Mouse (Mus musculus): ENCODE measurements around the gene Cabp4.
A peak's percentile ranks its signal among the peaks of the same experiment; 100 is the strongest.

The Cabp4 gene

DNA sequence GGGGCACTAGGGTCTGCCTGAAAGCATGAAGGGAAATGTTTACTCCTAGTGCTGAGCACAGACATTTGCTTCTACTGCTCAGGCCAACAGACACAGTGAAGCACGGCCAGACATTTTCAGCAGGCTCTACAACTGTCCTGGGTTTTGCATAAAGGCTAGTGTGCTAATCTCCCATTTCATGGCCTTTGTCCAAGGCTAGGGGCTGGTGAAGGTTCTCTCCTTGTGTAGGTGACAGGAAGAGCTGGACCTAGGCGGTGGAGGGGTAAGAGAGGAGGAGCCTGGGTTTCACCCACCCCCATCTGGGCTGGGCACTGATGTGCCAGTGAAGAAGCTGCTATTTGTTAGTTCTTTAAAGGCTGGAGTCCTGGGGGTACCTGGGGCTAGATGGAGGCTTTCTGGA, 20.9 kb upstream of the Cabp4 start:
- DNase-seq (ENCODE audit: low read depth, low spot score) = no peak

DNA sequence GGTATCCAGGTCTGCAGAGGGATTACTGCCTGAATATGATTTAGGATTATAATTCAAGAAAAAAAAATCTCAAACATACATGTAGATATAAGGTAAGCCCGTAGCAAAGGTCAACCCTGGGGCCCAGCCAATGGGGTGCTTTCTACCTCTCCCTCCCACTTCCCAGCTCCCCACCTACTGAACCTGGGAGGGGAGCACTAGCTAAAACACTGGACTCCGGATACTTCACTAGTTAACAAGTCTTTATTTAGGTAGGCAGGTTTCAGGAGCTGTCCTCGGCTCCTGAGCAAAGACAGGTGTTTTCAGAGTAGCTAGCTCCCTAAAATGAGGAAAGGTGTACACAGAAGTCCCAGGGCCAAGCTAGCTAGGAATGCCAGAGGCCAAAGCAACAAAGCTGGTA, 20.3 kb upstream of the Cabp4 start:
- DNase-seq (ENCODE audit: low read depth, low spot score) = no peak

- DNase-seq (ENCODE audit: low read depth, low spot score) = no peak
Measured at GRCm38 (mm10) chr19:4163543-4163887, 19.7 kb upstream of the Cabp4 start.

DNA sequence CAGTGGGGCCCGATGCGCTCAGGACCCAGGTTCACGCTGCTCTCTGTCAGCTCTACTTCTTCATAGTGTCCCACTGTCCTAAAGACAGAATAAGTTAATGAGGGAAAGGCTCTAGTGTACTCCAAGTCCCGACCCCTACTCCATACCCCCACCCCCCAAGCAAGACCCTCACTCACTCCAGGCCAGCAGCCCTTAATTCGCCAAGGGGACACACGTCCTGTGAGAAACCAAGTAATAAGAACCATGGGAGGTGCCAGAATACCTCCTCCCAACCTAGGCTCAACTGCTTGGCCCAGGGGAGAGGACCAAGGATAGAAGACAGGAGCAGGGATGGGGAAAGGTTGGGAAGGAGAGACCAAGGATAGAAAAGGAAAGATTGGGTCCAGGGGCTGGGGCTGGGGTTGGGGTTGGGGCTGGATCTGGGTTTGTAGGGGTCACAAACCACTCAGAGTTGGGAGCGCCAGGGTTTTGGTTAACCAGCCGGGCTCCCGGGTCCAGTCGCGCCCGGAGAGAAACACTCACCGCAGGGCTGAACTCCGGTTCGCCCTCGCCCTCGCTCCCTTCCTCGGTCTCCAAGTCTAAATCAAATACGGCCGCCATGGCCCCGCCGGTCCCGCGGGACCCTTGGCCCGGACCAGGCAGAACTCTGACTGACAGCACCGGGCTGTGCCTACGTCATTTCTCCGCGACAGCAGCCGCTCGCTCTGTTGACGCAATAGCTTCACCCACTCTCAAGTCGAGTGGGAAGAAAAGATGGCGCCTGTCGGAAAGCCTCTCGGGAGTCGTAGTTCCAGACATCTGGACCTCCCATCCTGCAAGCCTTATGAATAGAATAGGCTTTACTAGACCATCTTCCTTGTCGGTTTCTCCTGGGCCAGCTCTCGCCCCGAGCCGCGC, 19.1 kb upstream of the Cabp4 start, which contains the start of gene Rps6kb2:
Gene Rps6kb2, minus strand, starts transcription at position 709 of the 897 bp plus-strand sequence.
- DNase-seq (ENCODE audit: low read depth, low spot score) = peak; percentile 99

- DNase-seq (ENCODE audit: low read depth, low spot score) = no peak
Measured at GRCm38 (mm10) chr19:4159049-4159448, 15.2 kb upstream of the Cabp4 start.

GRCm38 (mm10) chr19:4156771-4157170, 12.9 kb upstream of the Cabp4 start:
- no peak for DNase-seq (ENCODE audit: low read depth, low spot score)

DNA sequence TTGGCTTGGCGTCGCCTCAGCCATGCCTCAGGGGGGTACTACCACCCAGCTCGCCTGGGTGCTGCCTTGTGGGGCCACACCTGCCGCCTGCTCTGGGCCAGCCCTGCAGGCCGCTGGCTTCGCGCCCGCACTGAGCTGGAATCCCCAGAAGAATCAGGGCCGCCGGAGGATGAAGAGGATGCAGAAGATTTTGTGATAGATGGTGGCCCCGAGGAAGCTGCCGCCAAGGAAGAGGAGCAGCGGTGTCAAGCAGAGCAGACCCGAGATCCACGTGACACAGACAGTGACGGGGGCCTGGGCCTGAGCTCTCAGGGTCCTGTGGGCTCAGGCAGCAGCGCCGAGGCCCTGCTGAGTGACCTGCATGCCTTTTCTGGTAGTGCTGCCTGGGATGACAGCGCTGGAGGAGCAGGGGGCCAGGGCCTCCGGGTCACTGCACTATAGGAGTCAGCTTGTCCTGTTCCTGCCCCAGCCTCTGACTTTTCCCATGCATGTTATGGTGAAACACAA, 12.3 kb upstream of the Cabp4 start:
- no peak for DNase-seq (ENCODE audit: low read depth, low spot score)

DNA sequence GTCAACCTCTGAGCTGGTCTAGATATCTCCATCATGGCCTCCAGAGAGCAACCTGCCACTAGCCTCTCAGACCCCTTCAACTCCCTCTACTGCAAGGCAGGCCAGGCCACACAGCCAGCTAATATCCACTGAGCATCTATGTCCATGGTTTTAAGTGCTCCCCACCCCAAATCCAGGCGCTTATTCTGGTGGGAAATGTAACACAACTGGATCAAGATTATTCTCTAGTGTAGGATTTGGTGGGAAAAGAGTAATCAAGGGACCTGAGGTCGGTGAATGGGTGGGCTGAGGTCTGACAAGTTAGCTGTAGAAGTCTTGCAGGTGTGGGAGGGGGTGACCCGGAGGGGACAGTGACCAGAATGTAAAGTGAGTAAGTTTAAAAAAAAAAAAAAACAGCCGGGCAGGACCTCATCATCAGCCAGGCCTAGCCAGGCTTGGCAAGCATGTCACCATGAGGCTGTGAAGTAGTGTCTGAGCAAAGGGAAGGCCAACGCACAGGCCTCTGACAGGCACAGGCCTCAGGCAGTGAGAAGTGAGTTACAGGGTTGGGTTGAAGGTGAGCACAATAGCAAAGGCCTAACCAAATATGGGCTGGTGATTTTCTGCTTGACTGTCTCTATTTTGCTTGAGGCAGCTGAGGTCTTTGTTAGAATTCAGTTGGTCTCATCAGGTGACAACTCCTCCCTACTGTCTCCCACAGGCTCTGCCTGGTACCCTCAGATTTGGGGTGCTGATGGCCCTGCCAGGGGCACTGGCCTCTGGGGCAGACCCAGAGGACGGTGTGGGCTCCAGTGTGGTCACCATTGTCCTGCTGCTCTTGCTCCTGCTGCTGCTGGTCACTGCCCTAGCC, 11.6 kb upstream of the Cabp4 start:
- no peak for DNase-seq (ENCODE audit: low read depth, low spot score)

DNA sequence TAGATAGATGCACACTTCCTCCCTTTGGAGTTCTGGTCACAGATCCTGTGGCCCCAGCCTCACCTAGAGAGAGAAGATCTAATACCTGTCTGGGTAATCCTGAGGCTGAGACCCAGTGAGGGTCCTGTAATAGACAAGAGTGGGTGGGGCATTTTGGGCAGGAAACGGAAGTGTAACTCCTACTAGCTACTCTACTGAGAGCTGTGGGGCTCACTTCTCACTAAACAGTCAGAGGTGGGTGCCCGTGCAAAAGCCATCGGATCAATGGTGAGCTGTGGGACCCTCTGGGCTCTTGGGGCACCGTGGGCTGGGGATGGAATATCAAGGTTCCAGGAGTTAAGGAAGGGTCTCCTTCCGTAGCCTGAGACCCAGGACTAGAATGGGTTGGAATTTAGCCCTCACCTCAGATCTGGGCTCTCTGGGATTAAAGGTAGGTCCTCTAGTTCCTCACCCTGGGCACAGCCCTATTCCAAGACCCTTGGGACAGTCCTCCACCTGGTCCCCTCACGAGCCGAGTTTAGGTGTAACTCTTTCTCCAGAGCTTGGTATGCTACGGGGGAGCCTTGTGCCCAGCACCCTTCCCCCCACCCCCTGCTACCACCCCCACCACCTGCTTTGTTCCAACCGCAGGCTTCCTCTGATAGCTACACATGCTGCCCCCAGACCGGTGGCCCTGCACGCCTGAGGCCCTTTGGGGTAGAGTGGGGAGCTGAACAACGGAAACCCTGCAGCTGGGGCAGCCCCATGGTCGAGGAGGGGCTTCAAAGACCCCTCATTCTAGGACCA, 10.8 kb upstream of the Cabp4 start:
- DNase-seq (ENCODE audit: low read depth, low spot score) = no peak

DNA sequence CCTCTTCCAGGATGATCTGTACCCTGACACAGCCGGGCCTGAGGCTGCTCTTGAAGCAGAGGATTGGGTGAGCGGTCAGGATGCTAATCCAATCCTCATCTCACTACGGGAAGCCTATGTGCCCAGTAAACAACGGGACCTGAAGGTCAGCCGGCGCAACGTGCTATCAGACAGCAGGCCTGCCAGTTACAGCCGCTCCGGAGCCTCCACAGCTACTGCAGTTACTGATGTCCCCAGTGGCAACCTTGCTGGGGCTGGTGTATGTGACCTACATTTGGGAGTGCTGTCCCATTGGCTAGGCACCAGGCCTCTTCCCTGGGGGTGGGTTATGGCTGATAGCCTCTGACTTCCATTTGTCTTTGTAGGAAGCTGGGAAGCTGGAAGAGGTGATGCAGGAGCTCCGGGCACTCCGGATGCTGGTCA, 9.4 kb upstream of the Cabp4 start, which contains the start of gene Ptprcap:
Gene Ptprcap, plus strand, starts transcription at position 373 of the 423 bp plus-strand sequence.
- no peak for DNase-seq (ENCODE audit: low read depth, low spot score)

GRCm38 (mm10) chr19:4152445-4153231, 8.8 kb upstream of the Cabp4 start:
- DNase-seq (ENCODE audit: low read depth, low spot score) = no peak

DNA sequence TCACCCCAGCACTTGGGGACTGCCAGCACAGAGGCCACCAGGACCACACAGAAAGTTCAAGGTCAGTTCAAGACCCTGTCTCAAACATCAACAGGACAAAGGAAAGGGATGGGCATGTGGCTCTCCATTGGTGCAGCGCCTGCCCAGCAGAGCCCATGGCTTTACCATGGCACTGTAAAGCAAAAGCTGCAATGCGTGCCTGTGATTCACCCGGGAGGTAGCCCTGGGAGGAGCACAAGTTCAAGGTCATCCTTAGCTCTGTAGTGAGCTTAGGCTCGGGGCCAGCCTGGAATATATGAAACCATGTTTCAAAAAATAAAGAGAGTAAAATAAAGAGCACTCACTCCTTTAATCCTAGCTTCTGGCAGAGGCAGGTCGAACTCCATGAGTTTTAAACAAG, 8.1 kb upstream of the Cabp4 start:
- no peak for DNase-seq (ENCODE audit: low read depth, low spot score)

DNA sequence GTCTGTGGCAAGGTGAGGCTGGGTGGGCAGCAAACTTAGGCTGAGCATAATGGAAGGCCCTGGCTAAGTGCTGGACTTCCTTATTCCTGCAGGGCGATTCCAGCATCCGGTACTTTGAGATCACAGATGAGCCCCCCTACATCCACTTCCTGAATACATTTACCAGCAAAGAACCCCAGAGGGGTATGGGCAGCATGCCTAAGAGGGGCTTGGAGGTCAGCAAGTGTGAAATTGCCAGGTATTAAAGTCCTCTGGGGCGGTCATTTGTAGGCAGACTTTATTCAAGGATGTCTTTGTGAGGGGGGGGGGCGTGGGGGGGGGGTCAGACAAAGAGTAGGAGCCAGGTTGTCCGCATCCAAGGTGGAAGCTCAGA, 7.6 kb upstream of the Cabp4 start:
- DNase-seq (ENCODE audit: low read depth, low spot score) = no peak

- DNase-seq (ENCODE audit: low read depth, low spot score) = no peak
Measured at GRCm38 (mm10) chr19:4150567-4151487, 7.0 kb upstream of the Cabp4 start.

DNA sequence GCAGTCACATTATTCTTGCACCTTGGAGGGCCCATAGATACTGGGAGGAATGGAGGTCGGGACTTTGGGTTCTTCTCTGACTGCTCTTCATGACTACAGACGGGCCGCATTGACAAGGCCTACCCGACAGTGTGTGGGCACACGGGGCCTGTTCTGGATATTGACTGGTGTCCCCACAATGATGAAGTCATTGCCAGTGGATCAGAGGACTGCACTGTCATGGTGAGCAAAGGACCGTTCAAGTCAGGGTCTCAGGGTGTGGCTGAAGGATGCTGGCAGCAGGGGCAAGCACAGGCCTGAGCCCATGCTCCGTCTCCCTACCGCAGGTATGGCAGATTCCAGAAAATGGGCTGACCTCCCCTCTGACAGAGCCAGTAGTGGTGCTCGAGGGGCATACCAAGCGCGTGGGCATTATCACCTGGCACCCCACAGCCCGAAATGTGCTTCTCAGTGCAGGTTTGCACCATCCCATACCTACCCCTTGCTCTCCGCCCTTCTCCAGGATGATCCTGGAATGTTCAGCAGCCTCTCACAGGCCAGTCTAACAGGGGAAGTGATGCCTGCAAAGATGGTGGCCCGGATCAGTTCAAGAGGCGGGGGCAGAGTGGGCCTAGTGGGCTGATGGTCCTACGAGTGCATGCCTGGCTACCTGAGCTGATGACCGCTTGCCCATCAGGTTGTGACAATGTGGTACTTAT, 6.1 kb upstream of the Cabp4 start:
- DNase-seq (ENCODE audit: low read depth, low spot score) = no peak

DNA sequence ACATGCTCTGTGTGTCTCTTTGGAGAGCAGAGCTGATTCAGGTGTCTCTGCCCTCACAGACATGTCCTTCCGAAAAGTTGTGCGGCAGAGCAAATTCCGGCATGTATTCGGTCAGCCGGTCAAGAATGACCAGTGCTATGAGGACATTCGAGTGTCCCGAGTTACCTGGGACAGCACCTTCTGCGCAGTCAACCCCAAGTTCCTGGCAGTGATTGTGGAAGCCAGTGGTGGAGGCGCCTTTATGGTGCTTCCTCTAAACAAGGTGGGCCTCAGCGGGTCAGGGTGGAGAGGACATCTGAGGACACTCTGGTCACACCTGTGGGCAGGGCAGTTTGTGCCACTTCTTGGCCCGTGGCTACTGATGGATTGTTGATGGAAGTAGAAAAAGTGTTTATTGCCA, 5.5 kb upstream of the Cabp4 start:
- no peak for DNase-seq (ENCODE audit: low read depth, low spot score)

GRCm38 (mm10) chr19:4148819-4149218, 5.0 kb upstream of the Cabp4 start:
- no peak for DNase-seq (ENCODE audit: low read depth, low spot score)

DNA sequence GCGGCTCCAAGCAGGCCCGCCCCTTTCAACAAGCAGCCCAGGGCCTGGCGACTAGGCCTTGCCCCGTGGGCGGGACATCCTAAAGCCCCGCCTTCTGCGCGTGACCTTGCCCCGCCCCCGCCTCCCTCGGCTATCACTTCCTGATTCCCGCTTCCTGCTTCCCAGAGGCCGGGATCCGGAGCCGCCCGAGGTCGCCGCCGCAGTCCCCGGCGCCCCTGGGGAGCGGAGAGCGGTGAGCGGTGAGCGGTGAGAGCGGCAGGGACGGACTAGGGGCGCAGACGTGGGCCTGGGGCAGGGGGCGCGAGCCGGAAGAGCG, 4.6 kb upstream of the Cabp4 start, which contains the start of gene Coro1b:
Gene Coro1b, plus strand, starts transcription at position 129 of the 316 bp plus-strand sequence.
- peak; percentile 95 for DNase-seq (ENCODE audit: low read depth, low spot score)

All from 3T3-L1 (cell line).